Mouse (Mus musculus): Measurements from ENCODE around the gene Abr.
A peak's percentile ranks its signal among the peaks of the same experiment; 100 is the strongest.

GRCm38 (mm10) chr11:76406702-76407583 is 215.2 kb downstream of the Abr start, which contains the start of gene Timm22:
- TF ChIP-seq CTCF (IDR thresholded peaks at IDR 0.05; ENCODE audit: extremely low read depth, insufficient read length, insufficient replicate concordance, low read depth, low read length) (peak; percentile 97), POLR2A (IDR thresholded peaks at IDR 0.05; ENCODE audit: low read depth, low read length) (peak; percentile 54)
